In genomic region chr7:128494546-128494945, GRCm38 (mm10) we compare ENCODE assay signal across 22 mouse cellular contexts. TPM values are rescaled to one million over a fixed set of nuclear protein-coding genes. Genes with fewer than 3 reads are reported as not detected.
DNase-seq lines count a peak whose midpoint lies in the region; ATAC-seq and TF ChIP-seq lines count a peak whose summit lies in the region.
"Had no signal": no experiment of that assay in that cellular context is flagged by ENCODE, and none has a peak within 500 bp of the region (broad histone marks: within the 10 kb centered on the region; RNA-seq: fewer than 3 reads in every experiment).

No protein-coding gene starts in this region.

- H3K36me3 ChIP-seq in liver, embryonic 12.5 days = no peaks in the 10 kb centered on the region
- no peaks in the 10 kb centered on the region for H3K36me3 ChIP-seq in kidney, adult 2 months (ENCODE audit: control insufficient read depth, insufficient read depth, low read length)
- H3K36me3 ChIP-seq: midbrain, embryonic 13.5 days had no signal

- no peaks in the 10 kb centered on the region for H3K9me3 ChIP-seq in liver, embryonic 12.5 days (replicated peaks)
- H3K9me3 ChIP-seq: midbrain, embryonic 13.5 days had no signal

- DNase-seq in adrenal gland, postnatal 25 days = peak; percentile 8
- DNase-seq in adrenal gland, adult 8-10 months = no peak
- DNase-seq in 3134 (ENCODE audit: extremely low read depth, insufficient read length, low spot score) (peak; percentile 7), MN1 (ENCODE audit: low spot score) (peak; percentile 10)
- no peak for DNase-seq in kidney, adult 2 months
- no peak for DNase-seq in T-cell, adult 2 months (ENCODE audit: low spot score)
- DNase-seq in lung, postnatal 36 days = no peak
- DNase-seq: adrenal gland, postnatal 14 days; B cell, adult 2 months; cerebellum, adult 9-11 months; gastrocnemius, postnatal 14 days; heart, postnatal 10 days; kidney, postnatal 10 days; lung, embryonic 14.5 days; right cerebral cortex, adult 18-20 months; thymus, adult 18-20 months had no signal

- ATAC-seq in liver, embryonic 12.5 days = peak; percentile 49
- ATAC-seq: intestine, embryonic 16.5 days; midbrain, embryonic 13.5 days had no signal

- no peaks in the 10 kb centered on the region for H3K27me3 ChIP-seq in liver, embryonic 12.5 days (replicated peaks)
- H3K27me3 ChIP-seq in kidney, adult 2 months (replicated peaks; ENCODE audit: control insufficient read depth, insufficient read depth, low read length) = no peaks in the 10 kb centered on the region
- H3K27me3 ChIP-seq: midbrain, embryonic 13.5 days had no signal

- no peak overlapping the region for H3K9ac ChIP-seq in liver, embryonic 12.5 days
- H3K9ac ChIP-seq: hindbrain, embryonic 14.5 days; lung, embryonic 14.5 days; midbrain, embryonic 13.5 days had no signal

- WGBS in liver, embryonic 12.5 days (ENCODE audit: insufficient replicate concordance) = 71% methylated on average over 5 of the region's 5 CpGs
- 90% methylated on average over 5 of the region's 5 CpGs for WGBS in kidney, adult 2 months

- no peak for TF ChIP-seq CTCF in kidney, adult 2 months (conservative IDR thresholded peaks at IDR 0.05; ENCODE audit: insufficient read depth, insufficient read length, low read depth, low read length)

- no peak overlapping the region for H3K4me2 ChIP-seq in liver, embryonic 12.5 days
- H3K4me2 ChIP-seq: hindbrain, embryonic 14.5 days; lung, embryonic 14.5 days; midbrain, embryonic 13.5 days had no signal

- peaks cover 9% of the 10 kb centered on the region for H3K4me1 ChIP-seq in liver, embryonic 12.5 days
- no peaks in the 10 kb centered on the region for H3K4me1 ChIP-seq in kidney, adult 2 months (ENCODE audit: control insufficient read depth, insufficient read depth, low read length)
- H3K4me1 ChIP-seq: midbrain, embryonic 13.5 days had no signal

- no peak for TF ChIP-seq POLR2A in kidney, adult 2 months (IDR thresholded peaks at IDR 0.05; ENCODE audit: low read depth, low read length)

- H3K27ac ChIP-seq in liver, embryonic 12.5 days = no peak overlapping the region
- H3K27ac ChIP-seq in kidney, adult 2 months (ENCODE audit: insufficient read depth, low read depth, low read length) = no peak overlapping the region
- H3K27ac ChIP-seq: hindbrain, embryonic 14.5 days; layer of hippocampus, adult 2 months; midbrain, embryonic 13.5 days had no signal

- no peak overlapping the region for H3K4me3 ChIP-seq in liver, embryonic 12.5 days
- H3K4me3 ChIP-seq in kidney, adult 2 months (ENCODE audit: insufficient read depth, low read depth, low read length) = no peak overlapping the region
- H3K4me3 ChIP-seq: layer of hippocampus, adult 2 months; midbrain, embryonic 13.5 days; myocyte had no signal

RNA-seq across cellular contexts. Expression of gene Bag3, which starts 28.9 kb away (rescaled TPM):
- 148 and 181 TPM in 2 replicates for total RNA-seq in adrenal gland, postnatal 25 days (2021)
- total RNA-seq in adrenal gland, adult 8-10 months (2022) = 100 to 1,000 TPM; 146 to 189 (median 168) TPM
- polyA plus RNA-seq in liver, embryonic 12.5 days (2016; fragmentation: Nextera tagmentation; extraction: Ambion mirVana) = 5.5 TPM in 2 replicates
- 27.6 and 28.3 TPM in 2 replicates for polyA plus RNA-seq in kidney, adult 2 months (2012; rRNA removed)

RNA-seq across cellular contexts. Expression of gene Tial1, which starts 33.0 kb away (rescaled TPM):
- 123 and 132 TPM in 2 replicates for total RNA-seq in adrenal gland, postnatal 25 days (2021)
- total RNA-seq in adrenal gland, adult 8-10 months (2022) = 100 to 1,000 TPM in 2 of 4 experiments, 10 to 100 TPM in 2; 95.2 to 109 (median 102) TPM
- 17.9 and 18.2 TPM in 2 replicates for polyA plus RNA-seq in liver, embryonic 12.5 days (2016; fragmentation: Nextera tagmentation; extraction: Ambion mirVana)
- 21.9 and 22.2 TPM in 2 replicates for polyA plus RNA-seq in kidney, adult 2 months (2012; rRNA removed)

Comparison
In these comparisons a context has a peak if more than half of its experiments do, and no peak if none do; other contexts are left out.
1. DNase-seq: peak in adrenal gland, postnatal 25 days (single experiment), 3134 (single experiment) and MN1 (single experiment); none in adrenal gland, adult 8-10 months (single experiment), kidney, adult 2 months (single experiment), T-cell, adult 2 months (single experiment) and lung, postnatal 36 days (single experiment).